In genomic region chr6:112916243-112916642, GRCm38 (mm10) we compare ENCODE assay signal across 31 mouse cellular contexts.
"Had no signal": no experiment of that assay in that cellular context is flagged by ENCODE, and none has a peak within 500 bp of the region (broad histone marks: within the 10 kb centered on the region; RNA-seq: fewer than 3 reads in every experiment).

No protein-coding gene starts in this region.

- H3K9me3 ChIP-seq: limb, embryonic 10.5 days; limb, embryonic 12.5 days; limb, embryonic 13.5 days; limb, embryonic 15.5 days; liver, embryonic 12.5 days; liver, embryonic 13.5 days; liver, embryonic 15.5 days; lung, embryonic 15.5 days; megakaryocyte, embryonic 14.5 days; midbrain, embryonic 10.5 days; midbrain, embryonic 12.5 days; midbrain, embryonic 13.5 days; midbrain, embryonic 15.5 days had no signal

- H3K27me3 ChIP-seq: limb, embryonic 12.5 days; limb, embryonic 13.5 days; limb, embryonic 15.5 days; liver, embryonic 12.5 days; liver, embryonic 13.5 days; liver, embryonic 15.5 days; lung, embryonic 15.5 days; megakaryocyte, embryonic 14.5 days; midbrain, embryonic 12.5 days; midbrain, embryonic 13.5 days; midbrain, embryonic 15.5 days had no signal

- H3K4me1 ChIP-seq: liver, embryonic 12.5 days; liver, embryonic 13.5 days; liver, embryonic 15.5 days; lung, embryonic 15.5 days had no signal

- H3K9ac ChIP-seq: limb, embryonic 12.5 days; limb, embryonic 13.5 days; limb, embryonic 15.5 days; liver, embryonic 12.5 days; liver, embryonic 13.5 days; liver, embryonic 14.5 days; liver, embryonic 15.5 days; liver, postnatal 0 days; lung, embryonic 14.5 days; lung, embryonic 15.5 days; midbrain, embryonic 12.5 days; midbrain, embryonic 13.5 days; midbrain, embryonic 15.5 days had no signal

- ATAC-seq: liver, embryonic 12.5 days; liver, postnatal 0 days; lung, postnatal 0 days; midbrain, embryonic 15.5 days; midbrain, embryonic 16.5 days had no signal

- H3K36me3 ChIP-seq: limb, embryonic 10.5 days; limb, embryonic 12.5 days; limb, embryonic 13.5 days; limb, embryonic 15.5 days; liver, embryonic 12.5 days; liver, embryonic 13.5 days; liver, embryonic 15.5 days; lung, embryonic 15.5 days; midbrain, embryonic 15.5 days had no signal

- H3K27ac ChIP-seq: limb, embryonic 10.5 days; limb, embryonic 12.5 days; limb, embryonic 13.5 days; limb, embryonic 15.5 days; liver, embryonic 12.5 days; liver, embryonic 13.5 days; liver, embryonic 14.5 days; liver, embryonic 15.5 days; lung, embryonic 15.5 days; macrophage; midbrain, embryonic 10.5 days; midbrain, embryonic 12.5 days; midbrain, embryonic 13.5 days; midbrain, embryonic 15.5 days had no signal

- H3K4me3 ChIP-seq: limb, embryonic 10.5 days; limb, embryonic 12.5 days; limb, embryonic 13.5 days; limb, embryonic 15.5 days; liver, embryonic 12.5 days; liver, embryonic 13.5 days; liver, embryonic 15.5 days; lung, embryonic 15.5 days; megakaryocyte, embryonic 14.5 days; midbrain, embryonic 10.5 days; midbrain, embryonic 12.5 days; midbrain, embryonic 13.5 days; midbrain, embryonic 15.5 days; myocyte had no signal

- DNase-seq: left cerebral cortex, postnatal 4 days; liver; liver, embryonic 13.5 days; liver, postnatal 0 days; lung, adult 18-20 months; lung, adult 2 months; lung, embryonic 14.5 days; lung, postnatal 10 days; lung, postnatal 14 days; lung, postnatal 36 days; lung, postnatal 4 days; midbrain, embryonic 14.5 days had no signal

- H3K4me2 ChIP-seq: limb, embryonic 12.5 days; limb, embryonic 13.5 days; limb, embryonic 15.5 days; liver, embryonic 11.5 days; liver, embryonic 12.5 days; liver, embryonic 13.5 days; liver, embryonic 15.5 days; lung, embryonic 14.5 days; lung, embryonic 15.5 days; midbrain, embryonic 11.5 days; midbrain, embryonic 12.5 days; midbrain, embryonic 13.5 days; midbrain, embryonic 15.5 days had no signal
